Mouse (Mus musculus): ENCODE results near the gene Gm20865. TPM values are rescaled to one million over a fixed set of nuclear protein-coding genes. Genes with fewer than 3 reads are reported as not detected.
"Not testable (repeated sequence)": the region's sequence is repeated elsewhere in the genome, so short reads cannot be mapped to it uniquely, and the experiment has no call there.

Gm20865 gene
- not detected in 2 replicates for polyA plus RNA-seq (2016; fragmentation: Nextera tagmentation; extraction: Ambion mirVana)

GRCm38 (mm10) chrY:21241275-21241674 is at the start of gene Gm20865:
Gm20865 (plus strand) TSS chrY:21241575.
- H3K9me3 ChIP-seq; H3K27ac ChIP-seq; DNase-seq (ENCODE audit: low spot score); H3K36me3 ChIP-seq; H3K27me3 ChIP-seq (ENCODE audit: insufficient read depth, poor library complexity, severe bottlenecking); H3K4me1 ChIP-seq (replicated peaks); H3K4me3 ChIP-seq: not testable (repeated sequence)
- no CpG with 5 or more reads among the region's 3 CpGs for WGBS

Other genes with a start within 250 kb of the Gm20865 start
- gene Gm29866, start 247.9 kb upstream of the Gm20865 start, polyA plus RNA-seq (2016; fragmentation: Nextera tagmentation; extraction: Ambion mirVana) = not detected in 2 replicates
- gene Gm20909, start 77.0 kb upstream of the Gm20865 start, polyA plus RNA-seq (2016; fragmentation: Nextera tagmentation; extraction: Ambion mirVana) = not detected in 2 replicates